Mouse (Mus musculus) lung, embryonic 14.5 days (tissue): ENCODE results near the gene Rasgef1b. TPM values are rescaled to one million over a fixed set of nuclear protein-coding genes. Genes with fewer than 3 reads are reported as not detected.

Experiments used
- ATAC-seq: fragments of 200-750 bp; cut with Nextera tagmentation; 2 replicates; pipeline ENCODE4 v1.8.0; 2017; ENCODE audit warnings: mild to moderate bottlenecking, moderate TSS enrichment, moderate library complexity; ENCODE audit not compliant: insufficient read depth
- DNase-seq: peaks from one replicate; pipeline ENCODE4 v3.0.0-alpha.2; 2015
- H3K27ac ChIP-seq: fragments of 300-500 bp; sonication (generic); 2 replicates; pipeline ENCODE4 v1.5.1; 2014; ENCODE audit warnings: low read depth, mild to moderate bottlenecking, moderate library complexity
- H3K27me3 ChIP-seq: fragments of 300-500 bp; sonication (generic); 2 replicates; pipeline ENCODE4 v1.6.1; 2014; ENCODE audit warnings: low read length, control low read depth; ENCODE audit not compliant: insufficient read depth
- H3K36me3 ChIP-seq: fragments of 300-500 bp; sonication (generic); 2 replicates; pipeline ENCODE4 v1.6.1; 2014; ENCODE audit warnings: control low read depth; ENCODE audit not compliant: insufficient read depth
- H3K4me1 ChIP-seq: fragments of 300-500 bp; sonication (generic); 2 replicates; pipeline ENCODE4 v1.6.1; 2014; ENCODE audit warnings: antibody characterized with exemption, control low read depth; ENCODE audit not compliant: insufficient read depth
- H3K4me2 ChIP-seq: fragments of 300-500 bp; sonication (generic); 2 replicates; pipeline ENCODE4 v1.6.1; 2014; ENCODE audit warnings: mild to moderate bottlenecking
- H3K4me3 ChIP-seq: fragments of 300-500 bp; sonication (generic); 2 replicates; pipeline ENCODE4 v1.5.1; 2014; ENCODE audit warnings: low read depth, low read length
- H3K9ac ChIP-seq: fragments of 300-500 bp; sonication (generic); 2 replicates; pipeline ENCODE4 v1.6.1; 2014
- H3K9me3 ChIP-seq: fragments of 300-500 bp; sonication (generic); 2 replicates; pipeline ENCODE4 v1.6.1; 2016; ENCODE audit warnings: low read depth, low read length, control low read depth
- CTCF ChIP-seq: IDR thresholded peaks from 2 replicates; pipeline ENCODE4 v1.5.1; 2016; ENCODE audit warnings: antibody characterized with exemption, low read depth
- WGBS: fragments of 180-500 bp; shearing (Covaris S2); extraction: QIAGEN DNeasy Blood & Tissue Kit; methylation state at CpG from one replicate; pipeline ENCODE4 v1.1.7; 2014; 5-methylcytosine and 5-hydroxymethylcytosine counted together
- polyA plus RNA-seq: library from polyadenylated mRNA; unstranded; fragments of >200 nt; fragmentation: Nextera tagmentation; extraction: Ambion mirVana; gene quantifications from 2 replicates; pipeline ENCODE4 v1.2.1, GENCODE M21; 2014

Rasgef1b gene
- polyA plus RNA-seq, 1 experiment from 2014 or later = 15.9 TPM

GRCm38 (mm10) chr5:99511081-99511480, 217.8 kb downstream of the Rasgef1b start:
- no peak overlapping the region for H3K4me2 ChIP-seq
- H3K4me3 ChIP-seq = no peak overlapping the region
- 68% methylated on average over 11 of the region's 11 CpGs for WGBS
- no peaks in the 10 kb centered on the region for H3K4me1 ChIP-seq
- H3K27me3 ChIP-seq = no peaks in the 10 kb centered on the region
- H3K36me3 ChIP-seq = no peaks in the 10 kb centered on the region
- DNase-seq (no peak), ATAC-seq (no peak)
- H3K27ac ChIP-seq = no peak overlapping the region
- no peak for TF ChIP-seq CTCF
- no peaks in the 10 kb centered on the region for H3K9me3 ChIP-seq
- no peak overlapping the region for H3K9ac ChIP-seq

GRCm38 (mm10) chr5:99506109-99506508, 222.8 kb downstream of the Rasgef1b start:
- no peak for TF ChIP-seq CTCF
- H3K4me3 ChIP-seq = no peak overlapping the region
- DNase-seq = no peak
- H3K9me3 ChIP-seq = no peaks in the 10 kb centered on the region
- no peak for ATAC-seq
- no peak overlapping the region for H3K4me2 ChIP-seq
- no peak overlapping the region for H3K27ac ChIP-seq
- no peak overlapping the region for H3K9ac ChIP-seq
- 80% methylated on average over 7 of the region's 7 CpGs for WGBS
- 0 out of 2 replicates have a peak, but pooled peaks cover 8% of the 10 kb centered on the region for H3K4me1 ChIP-seq
- no peaks in the 10 kb centered on the region for H3K36me3 ChIP-seq
- no peaks in the 10 kb centered on the region for H3K27me3 ChIP-seq

GRCm38 (mm10) chr5:99504349-99504830, 224.5 kb downstream of the Rasgef1b start:
- Histone ChIP-seq H3K4me2 (no peak overlapping the region), H3K36me3 (no peaks in the 10 kb centered on the region), H3K9ac (no peak overlapping the region), H3K9me3 (no peaks in the 10 kb centered on the region), H3K4me3 (no peak overlapping the region), H3K27me3 (no peaks in the 10 kb centered on the region), H3K27ac (no peak overlapping the region), H3K4me1 (0 out of 2 replicates have a peak, but pooled peaks cover 8% of the 10 kb centered on the region)
- WGBS = 47% methylated on average over 9 of the region's 9 CpGs
- ATAC-seq = peak; percentile 41; the same call in 1 of the 2 replicates
- DNase-seq = peak; percentile 62
- peak; percentile 29; the same call in 1 of the 2 replicates for TF ChIP-seq CTCF

GRCm38 (mm10) chr5:99502681-99503080, 226.2 kb downstream of the Rasgef1b start:
- no peak overlapping the region for H3K4me2 ChIP-seq
- no peak overlapping the region for H3K9ac ChIP-seq
- no peak for TF ChIP-seq CTCF
- H3K36me3 ChIP-seq = no peaks in the 10 kb centered on the region
- 88% methylated on average over 9 of the region's 9 CpGs for WGBS
- H3K9me3 ChIP-seq = no peaks in the 10 kb centered on the region
- no peak for DNase-seq
- no peak for ATAC-seq
- H3K4me1 ChIP-seq = peaks cover 12% of the 10 kb centered on the region; the same call in 1 of the 2 replicates
- no peak overlapping the region for H3K27ac ChIP-seq
- no peak overlapping the region for H3K4me3 ChIP-seq
- H3K27me3 ChIP-seq = no peaks in the 10 kb centered on the region

- peak; percentile 28 for DNase-seq
- TF ChIP-seq CTCF = no peak
- Histone ChIP-seq H3K4me1 (peaks cover 17% of the 10 kb centered on the region; the same call in 1 of the 2 replicates), H3K27ac (no peak overlapping the region), H3K4me3 (no peak overlapping the region), H3K4me2 (no peak overlapping the region), H3K9me3 (no peaks in the 10 kb centered on the region), H3K27me3 (no peaks in the 10 kb centered on the region), H3K9ac (no peak overlapping the region), H3K36me3 (no peaks in the 10 kb centered on the region)
- ATAC-seq = no peak
- WGBS = 58% methylated on average over 7 of the region's 7 CpGs
Measured at GRCm38 (mm10) chr5:99499404-99500089, 229.3 kb downstream of the Rasgef1b start.

GRCm38 (mm10) chr5:99497856-99498255, 231.0 kb downstream of the Rasgef1b start:
- peaks cover 10% of the 10 kb centered on the region; the same call in 1 of the 2 replicates for H3K4me1 ChIP-seq
- no peak overlapping the region for H3K9ac ChIP-seq
- H3K4me3 ChIP-seq = no peak overlapping the region
- no peak for TF ChIP-seq CTCF
- no peaks in the 10 kb centered on the region for H3K36me3 ChIP-seq
- DNase-seq (peak; percentile 94), ATAC-seq (peak; percentile 52)
- no peaks in the 10 kb centered on the region for H3K27me3 ChIP-seq
- H3K4me2 ChIP-seq = peak overlapping the region; percentile 40
- no peaks in the 10 kb centered on the region for H3K9me3 ChIP-seq
- WGBS = 21% methylated on average over 11 of the region's 11 CpGs
- H3K27ac ChIP-seq = peak overlapping the region; percentile 79

- H3K4me1 ChIP-seq = peaks cover 10% of the 10 kb centered on the region; the same call in 1 of the 2 replicates
- no peaks in the 10 kb centered on the region for H3K27me3 ChIP-seq
- H3K36me3 ChIP-seq = no peaks in the 10 kb centered on the region
- no peak overlapping the region for H3K4me3 ChIP-seq
- peak; percentile 70 for DNase-seq
- H3K9ac ChIP-seq = no peak overlapping the region
- peak; percentile 65 for ATAC-seq
- WGBS = 38% methylated on average over 9 of the region's 9 CpGs
- TF ChIP-seq CTCF = peak; percentile 23; the same call in 1 of the 2 replicates
- H3K9me3 ChIP-seq = no peaks in the 10 kb centered on the region
- H3K27ac ChIP-seq = peak overlapping the region; percentile 79
- H3K4me2 ChIP-seq = peak overlapping the region; percentile 40
Measured at GRCm38 (mm10) chr5:99496931-99497782, 231.7 kb downstream of the Rasgef1b start.
